Mouse (Mus musculus): ENCODE data around the gene Cd36.

- TF ChIP-seq POLR2A (IDR thresholded peaks at IDR 0.05; ENCODE audit: control insufficient read depth, extremely low read depth, insufficient read depth, low read length, poor library complexity), result no peak
- no peak for TF ChIP-seq CTCF (IDR thresholded peaks at IDR 0.05; ENCODE audit: borderline replicate concordance, control insufficient read depth, extremely low read depth, insufficient read depth, low read length, poor library complexity)
These were observed 40.3 kb downstream of the Cd36 start for GRCm38 (mm10) chr5:17848267-17848666.
